Mouse (Mus musculus) neural tube, embryonic 15.5 days (tissue): Measurements from ENCODE around the gene Slit3. TPM values are rescaled to one million over a fixed set of nuclear protein-coding genes. Genes with fewer than 3 reads are reported as not detected.

Source experiments
- ATAC-seq: fragments of 200-750 bp; cut with Nextera tagmentation; 2 replicates; pipeline ENCODE4 v1.8.0; 2017; ENCODE audit warnings: mild to moderate bottlenecking, moderate TSS enrichment, moderate library complexity; ENCODE audit not compliant: low FRiP score
- H3K27ac ChIP-seq: fragments of 300-500 bp; sonication (generic); replicated peaks from 2 replicates; pipeline ENCODE4 v1.5.1; 2015; ENCODE audit warnings: mild to moderate bottlenecking, inconsistent platforms
- H3K27me3 ChIP-seq: fragments of 300-500 bp; sonication (generic); replicated peaks from 2 replicates; pipeline ENCODE4 v1.6.1; 2015; ENCODE audit warnings: inconsistent platforms
- H3K36me3 ChIP-seq: fragments of 300-500 bp; sonication (generic); 2 replicates; pipeline ENCODE4 v1.6.1; 2015; ENCODE audit warnings: inconsistent platforms
- H3K4me1 ChIP-seq: fragments of 300-500 bp; sonication (generic); 2 replicates; pipeline ENCODE4 v1.6.1; 2015; ENCODE audit warnings: inconsistent platforms
- H3K4me2 ChIP-seq: fragments of 300-500 bp; sonication (generic); 2 replicates; pipeline ENCODE4 v1.6.1; 2015; ENCODE audit warnings: inconsistent platforms, mild to moderate bottlenecking, moderate library complexity
- H3K4me3 ChIP-seq: fragments of 300-500 bp; sonication (generic); replicated peaks from 2 replicates; pipeline ENCODE4 v1.5.1; 2015; ENCODE audit warnings: mild to moderate bottlenecking, inconsistent platforms
- H3K9ac ChIP-seq: fragments of 300-500 bp; sonication (generic); replicated peaks from 2 replicates; pipeline ENCODE4 v1.6.1; 2015; ENCODE audit warnings: mild to moderate bottlenecking, inconsistent platforms
- H3K9me3 ChIP-seq: fragments of 300-500 bp; sonication (generic); replicated peaks from 2 replicates; pipeline ENCODE4 v1.6.1; 2016; ENCODE audit warnings: inconsistent platforms
- WGBS: fragments of 180-500 bp; shearing (Covaris S2); methylation state at CpG from one replicate; pipeline ENCODE4 v1.1.7; 2015; ENCODE audit warnings: mixed read lengths; 5-methylcytosine and 5-hydroxymethylcytosine counted together
- polyA plus RNA-seq: library from polyadenylated mRNA; unstranded; fragments of >200 nt; fragmentation: Nextera tagmentation; extraction: Ambion mirVana; gene quantifications from 2 replicates; pipeline ENCODE4 v1.2.1, GENCODE M21; 2015

Slit3 gene
- polyA plus RNA-seq, 1 experiment from 2014 or later: 26.2 TPM

DNA sequence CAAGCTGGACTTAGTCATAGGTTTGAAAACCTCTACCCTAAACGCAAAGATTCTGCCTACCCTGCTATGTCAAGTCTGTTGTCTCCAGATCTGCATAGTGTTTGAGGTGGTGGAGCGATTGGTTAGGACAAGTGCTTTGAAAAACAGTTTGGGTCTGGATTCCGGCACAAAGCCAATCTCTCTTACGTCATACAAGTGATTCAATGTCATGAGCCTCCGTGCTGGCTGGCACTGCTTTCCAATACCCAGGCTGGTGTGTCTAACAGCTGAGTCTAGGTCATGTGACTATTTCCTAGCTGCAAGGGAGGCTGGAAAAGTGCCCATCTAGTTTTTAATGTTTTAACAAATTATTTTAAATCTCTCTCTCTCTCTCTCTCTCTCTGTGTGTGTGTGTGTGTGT, 196.2 kb downstream of the Slit3 start:
- no peaks in the 10 kb centered on the region; the same call in 1 of the 2 replicates for H3K4me1 ChIP-seq
- H3K27me3 ChIP-seq: 0 out of 2 replicates have a peak, but pooled peaks cover 4% of the 10 kb centered on the region
- no peak overlapping the region for H3K9ac ChIP-seq
- H3K4me2 ChIP-seq: no peak overlapping the region
- no peak overlapping the region for H3K27ac ChIP-seq
- no peak for ATAC-seq
- H3K4me3 ChIP-seq: no peak overlapping the region
- 87% methylated on average over 5 of the region's 5 CpGs for WGBS
- no peaks in the 10 kb centered on the region for H3K9me3 ChIP-seq
- no peaks in the 10 kb centered on the region for H3K36me3 ChIP-seq

- no peak overlapping the region for H3K9ac ChIP-seq
- no peaks in the 10 kb centered on the region for H3K36me3 ChIP-seq
- H3K4me3 ChIP-seq: no peak overlapping the region
- no peak overlapping the region for H3K27ac ChIP-seq
- 72% methylated on average over 7 of the region's 7 CpGs for WGBS
- H3K27me3 ChIP-seq: 0 out of 2 replicates have a peak, but pooled peaks cover 4% of the 10 kb centered on the region
- no peaks in the 10 kb centered on the region for H3K9me3 ChIP-seq
- no peak for ATAC-seq
- no peaks in the 10 kb centered on the region; the same call in 1 of the 2 replicates for H3K4me1 ChIP-seq
- H3K4me2 ChIP-seq: no peak overlapping the region
Measured at GRCm38 (mm10) chr11:35317775-35318432, 196.9 kb downstream of the Slit3 start.

GRCm38 (mm10) chr11:35318433-35319020, 197.5 kb downstream of the Slit3 start:
- no peak overlapping the region for H3K9ac ChIP-seq
- H3K27me3 ChIP-seq: 0 out of 2 replicates have a peak, but pooled peaks cover 6% of the 10 kb centered on the region
- H3K4me1 ChIP-seq: no peaks in the 10 kb centered on the region; the same call in 1 of the 2 replicates
- H3K9me3 ChIP-seq: no peaks in the 10 kb centered on the region
- no peak for ATAC-seq
- 79% methylated on average over 12 of the region's 12 CpGs for WGBS
- no peak overlapping the region for H3K27ac ChIP-seq
- H3K36me3 ChIP-seq: no peaks in the 10 kb centered on the region
- H3K4me2 ChIP-seq: no peak overlapping the region
- H3K4me3 ChIP-seq: no peak overlapping the region

- H3K9me3 ChIP-seq: no peaks in the 10 kb centered on the region
- no peak overlapping the region for H3K9ac ChIP-seq
- no peaks in the 10 kb centered on the region for H3K36me3 ChIP-seq
- no peak overlapping the region for H3K4me2 ChIP-seq
- 74% methylated on average over 3 of the region's 3 CpGs for WGBS
- H3K27ac ChIP-seq: no peak overlapping the region
- no peak for ATAC-seq
- H3K4me3 ChIP-seq: no peak overlapping the region
- H3K27me3 ChIP-seq: peaks cover 10% of the 10 kb centered on the region; the same call in 1 of the 2 replicates
- no peaks in the 10 kb centered on the region for H3K4me1 ChIP-seq
Measured at GRCm38 (mm10) chr11:35320518-35320917, 199.5 kb downstream of the Slit3 start.

- Histone ChIP-seq H3K36me3 (no peaks in the 10 kb centered on the region), H3K27me3 (peaks cover 39% of the 10 kb centered on the region), H3K4me3 (no peak overlapping the region), H3K4me1 (0 out of 2 replicates have a peak, but pooled peaks cover 3% of the 10 kb centered on the region), H3K9ac (no peak overlapping the region), H3K9me3 (no peaks in the 10 kb centered on the region), H3K27ac (no peak overlapping the region), H3K4me2 (no peak overlapping the region)
- 44% methylated on average over 5 of the region's 5 CpGs for WGBS
- ATAC-seq: no peak
Measured at GRCm38 (mm10) chr11:35324397-35324796, 203.4 kb downstream of the Slit3 start.

GRCm38 (mm10) chr11:35325131-35325995, 204.3 kb downstream of the Slit3 start:
- Histone ChIP-seq H3K4me2 (no peak overlapping the region), H3K36me3 (no peaks in the 10 kb centered on the region), H3K27me3 (peaks cover 42% of the 10 kb centered on the region), H3K9ac (no peak overlapping the region), H3K9me3 (no peaks in the 10 kb centered on the region), H3K27ac (no peak overlapping the region), H3K4me1 (0 out of 2 replicates have a peak, but pooled peaks cover 3% of the 10 kb centered on the region), H3K4me3 (no peak overlapping the region)
- WGBS: 46% methylated on average over 9 of the region's 10 CpGs
- no peak for ATAC-seq

DNA sequence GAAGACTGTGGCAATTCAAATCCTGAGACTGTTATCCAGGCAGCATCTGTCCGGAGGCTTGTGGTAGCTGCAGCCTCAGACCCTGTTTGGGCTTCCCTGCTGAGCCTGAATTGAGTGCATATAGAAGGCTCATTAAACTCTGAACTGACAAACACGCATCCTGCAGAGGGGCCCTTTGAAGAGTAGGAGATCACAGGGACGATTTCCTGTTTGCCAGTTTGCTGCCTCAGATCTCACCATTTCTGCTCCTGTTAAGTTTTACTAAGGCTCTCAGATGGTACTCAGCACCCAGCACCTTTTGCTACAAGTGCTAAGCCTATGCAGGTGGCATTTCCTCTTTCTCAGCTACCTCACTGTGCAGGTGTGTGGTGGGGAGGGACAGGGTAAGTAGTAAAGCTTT, 205.3 kb downstream of the Slit3 start:
- ATAC-seq: no peak
- H3K27me3 ChIP-seq: peaks cover 47% of the 10 kb centered on the region
- 9% methylated on average over 3 of the region's 3 CpGs for WGBS

GRCm38 (mm10) chr11:35327899-35328298, 206.9 kb downstream of the Slit3 start:
- no peak for ATAC-seq
- H3K4me1 ChIP-seq: 0 out of 2 replicates have a peak, but pooled peaks cover 3% of the 10 kb centered on the region
- no peak overlapping the region for H3K4me2 ChIP-seq
- WGBS: 72% methylated on average over 1 of the region's 1 CpGs
- peaks cover 58% of the 10 kb centered on the region for H3K27me3 ChIP-seq
- no peaks in the 10 kb centered on the region for H3K36me3 ChIP-seq
- H3K9ac ChIP-seq: no peak overlapping the region
- H3K27ac ChIP-seq: no peak overlapping the region
- no peaks in the 10 kb centered on the region for H3K9me3 ChIP-seq
- H3K4me3 ChIP-seq: no peak overlapping the region

More for the DNA sequence above, 205.3 kb downstream of the Slit3 start:
- Histone ChIP-seq H3K9me3 (no peaks in the 10 kb centered on the region), H3K4me1 (0 out of 2 replicates have a peak, but pooled peaks cover 3% of the 10 kb centered on the region), H3K36me3 (no peaks in the 10 kb centered on the region), H3K27ac (no peak overlapping the region), H3K4me3 (no peak overlapping the region), H3K4me2 (no peak overlapping the region), H3K9ac (no peak overlapping the region)

DNA sequence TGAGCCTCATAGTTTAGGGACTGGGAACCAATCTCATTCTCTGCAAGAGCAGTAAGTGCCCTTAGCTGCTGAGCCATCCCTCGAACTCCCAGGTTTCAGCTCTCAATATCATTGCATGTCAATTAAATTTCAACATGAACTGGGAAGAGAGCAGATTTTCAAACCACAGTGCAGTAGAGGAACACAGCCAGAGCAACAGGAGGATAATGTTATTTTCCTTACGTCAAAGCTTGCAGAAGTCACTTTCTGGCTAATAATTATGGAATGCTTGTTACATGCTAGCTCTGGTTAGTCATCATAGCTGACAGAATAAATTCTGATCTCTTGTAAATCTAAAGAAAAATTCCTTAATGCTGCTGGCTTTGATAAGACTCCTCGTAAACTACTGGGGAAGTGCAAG, 210.5 kb downstream of the Slit3 start:
- WGBS: 81% methylated on average over 3 of the region's 3 CpGs
- no peak overlapping the region for H3K4me2 ChIP-seq
- H3K36me3 ChIP-seq: no peaks in the 10 kb centered on the region
- H3K4me3 ChIP-seq: no peak overlapping the region
- H3K27ac ChIP-seq: no peak overlapping the region
- no peaks in the 10 kb centered on the region for H3K4me1 ChIP-seq
- no peak overlapping the region for H3K9ac ChIP-seq
- peaks cover 60% of the 10 kb centered on the region for H3K27me3 ChIP-seq
- no peak for ATAC-seq
- H3K9me3 ChIP-seq: no peaks in the 10 kb centered on the region

- 88% methylated on average over 8 of the region's 8 CpGs for WGBS
- peaks cover 17% of the 10 kb centered on the region for H3K4me1 ChIP-seq
- no peak for ATAC-seq
- H3K9ac ChIP-seq: no peak overlapping the region
- peaks cover 39% of the 10 kb centered on the region for H3K27me3 ChIP-seq
- no peaks in the 10 kb centered on the region for H3K36me3 ChIP-seq
- no peak overlapping the region for H3K4me2 ChIP-seq
- no peak overlapping the region for H3K27ac ChIP-seq
- no peak overlapping the region for H3K4me3 ChIP-seq
- no peaks in the 10 kb centered on the region for H3K9me3 ChIP-seq
Measured at GRCm38 (mm10) chr11:35336558-35336957, 215.5 kb downstream of the Slit3 start.

- H3K9ac ChIP-seq: no peak overlapping the region
- no peaks in the 10 kb centered on the region for H3K36me3 ChIP-seq
- no peak overlapping the region for H3K27ac ChIP-seq
- H3K27me3 ChIP-seq: peaks cover 34% of the 10 kb centered on the region
- WGBS: 50% methylated on average over 8 of the region's 8 CpGs
- no peak for ATAC-seq
- no peak overlapping the region for H3K4me2 ChIP-seq
- no peaks in the 10 kb centered on the region for H3K9me3 ChIP-seq
- no peak overlapping the region for H3K4me3 ChIP-seq
- H3K4me1 ChIP-seq: peaks cover 17% of the 10 kb centered on the region
Measured at GRCm38 (mm10) chr11:35337493-35337892, 216.5 kb downstream of the Slit3 start.
